ENCODE assay signal across 9 mouse cellular contexts in genomic region chr1:87640165-87640661, GRCm38 (mm10). TPM values are rescaled to one million over a fixed set of nuclear protein-coding genes. Genes with fewer than 3 reads are reported as not detected.
DNase-seq lines count a peak whose midpoint lies in the region; ATAC-seq and TF ChIP-seq lines count a peak whose summit lies in the region.
"Had no signal": no experiment of that assay in that cellular context is flagged by ENCODE, and none has a peak within 500 bp of the region (broad histone marks: within the 10 kb centered on the region; RNA-seq: fewer than 3 reads in every experiment).

No protein-coding gene starts in this region.

- H3K4me3 ChIP-seq in heart, embryonic 11.5 days (ENCODE audit: low read depth, low read length): no peak overlapping the region
- H3K4me3 ChIP-seq in kidney, postnatal 0 days (replicated peaks; ENCODE audit: low read depth, low read length): no peak overlapping the region
- H3K4me3 ChIP-seq: erythroblast, embryonic 14.5 days had no signal

- no peaks in the 10 kb centered on the region for H3K27me3 ChIP-seq in heart, embryonic 11.5 days (ENCODE audit: control insufficient read depth, insufficient read depth, low read length)
- H3K27me3 ChIP-seq in kidney, postnatal 0 days (ENCODE audit: insufficient read depth, low read length): no peaks in the 10 kb centered on the region

- no peak for TF ChIP-seq CTCF in kidney, postnatal 0 days (IDR thresholded peaks at IDR 0.05; ENCODE audit: low read depth)

- ATAC-seq in activated CD4-positive, CD25-positive, alpha-beta regulatory T cell, adult 4 months: peak; percentile 26
- no peak for ATAC-seq in heart, embryonic 11.5 days (replicated peaks; ENCODE audit: insufficient number of reproducible peaks, low FRiP score, low TSS enrichment)
- ATAC-seq in kidney, postnatal 0 days (replicated peaks; ENCODE audit: low FRiP score, low read depth): no peak

- H3K36me3 ChIP-seq in heart, embryonic 11.5 days (ENCODE audit: control insufficient read depth, insufficient read depth, low read length): no peaks in the 10 kb centered on the region
- no peaks in the 10 kb centered on the region for H3K36me3 ChIP-seq in kidney, postnatal 0 days (ENCODE audit: insufficient read depth, low read length)

- peak; percentile 30 for DNase-seq in embryo, embryonic 11 days
- no peak for DNase-seq in embryo, embryonic 9.5 days (ENCODE audit: extremely low spot score)
- DNase-seq in kidney, postnatal 0 days (ENCODE audit: low spot score): peak; percentile 68
- DNase-seq in lung, postnatal 4 days: peak; percentile 71 to 82
- DNase-seq in frontal cortex, postnatal 25 days (ENCODE audit: low spot score in 2 of 2): no peak
- no peak for DNase-seq in ovary, postnatal 10 days (ENCODE audit: low spot score)

- H3K9me3 ChIP-seq in heart, embryonic 11.5 days (replicated peaks; ENCODE audit: control insufficient read depth, low read length): no peaks in the 10 kb centered on the region
- no peaks in the 10 kb centered on the region for H3K9me3 ChIP-seq in kidney, postnatal 0 days (replicated peaks; ENCODE audit: low read length)

- 55% methylated on average over 17 of the region's 17 CpGs for WGBS in heart, embryonic 11.5 days (ENCODE audit: insufficient replicate concordance)
- 39% methylated on average over 17 of the region's 17 CpGs for WGBS in kidney, postnatal 0 days

- H3K4me2 ChIP-seq in heart, embryonic 11.5 days: no peak overlapping the region
- H3K4me2 ChIP-seq in kidney, postnatal 0 days (ENCODE audit: low read length): peak overlapping the region; percentile 7; the same call in 1 of the 2 replicates

- peak overlapping the region; percentile 75 for H3K27ac ChIP-seq in heart, embryonic 11.5 days (ENCODE audit: low read depth, low read length)
- H3K27ac ChIP-seq in kidney, postnatal 0 days: peak overlapping the region; percentile 87

- peaks cover 3% of the 10 kb centered on the region; the same call in 1 of the 2 replicates for H3K4me1 ChIP-seq in heart, embryonic 11.5 days (ENCODE audit: control insufficient read depth, insufficient read depth, low read length)
- H3K4me1 ChIP-seq in kidney, postnatal 0 days (replicated peaks; ENCODE audit: insufficient read depth, low read length): 0 out of 2 replicates have a peak, but pooled peaks cover 3% of the 10 kb centered on the region

- peak overlapping the region; percentile 18; the same call in 1 of the 2 replicates for H3K9ac ChIP-seq in heart, embryonic 11.5 days (ENCODE audit: low read depth, low read length)
- H3K9ac ChIP-seq in kidney, postnatal 0 days (ENCODE audit: low read depth, low read length): no peak overlapping the region

RNA-seq across cellular contexts. Expression of gene Inpp5d, which starts 20.1 kb away (rescaled TPM):
- polyA plus RNA-seq in activated CD4-positive, CD25-positive, alpha-beta regulatory T cell, adult 4 months (2017; shearing (Covaris generic)): 100 to 1,000 TPM; 125 to 127 TPM
- polyA plus RNA-seq in heart, embryonic 11.5 days (2014; fragmentation: Nextera tagmentation; extraction: Ambion mirVana): 4.3 and 5.9 TPM in 2 replicates
- 4.0 and 6.6 TPM in 2 replicates for polyA plus RNA-seq in kidney, postnatal 0 days (2015; fragmentation: Nextera tagmentation; extraction: Ambion mirVana)

Comparison
In these comparisons a context has a peak if more than half of its experiments do, and no peak if none do; other contexts are left out.
1. DNase-seq: peak in embryo, embryonic 11 days (single experiment), kidney, postnatal 0 days (single experiment) and lung, postnatal 4 days (2 of 2); none in embryo, embryonic 9.5 days (single experiment), frontal cortex, postnatal 25 days (0 of 2) and ovary, postnatal 10 days (single experiment).
2. RNA of gene Inpp5d, which starts 20.1 kb away (polyA plus RNA-seq): 125 to 127 TPM in activated CD4-positive, CD25-positive, alpha-beta regulatory T cell, adult 4 months; 4.0 to 6.6 TPM in kidney, postnatal 0 days and 4.3 to 5.9 TPM in heart, embryonic 11.5 days; every median in the first group is over 10 times any median in the second.